Mouse (Mus musculus) megakaryocyte, embryonic 14.5 days (primary cell): Measurements from ENCODE around the gene Gpc6. TPM values are rescaled to one million over a fixed set of nuclear protein-coding genes. Genes with fewer than 3 reads are reported as not detected.
A peak's percentile ranks its signal among the peaks of the same experiment; 100 is the strongest.

Source experiments
- H3K27me3 ChIP-seq: replicated peaks from 2 replicates; pipeline ENCODE3; 2012; ENCODE audit warnings: inconsistent platforms
- H3K36me3 ChIP-seq: replicated peaks from 2 replicates; pipeline ENCODE3; 2012; ENCODE audit warnings: low read length, inconsistent platforms, mixed read lengths
- H3K4me1 ChIP-seq: 2 replicates; pipeline ENCODE4 v1.6.1; 2012; ENCODE audit warnings: inconsistent platforms
- H3K4me3 ChIP-seq: replicated peaks from 2 replicates; pipeline ENCODE3; 2012; ENCODE audit warnings: moderate library complexity, mild to moderate bottlenecking, inconsistent platforms
- H3K9me3 ChIP-seq: 2 replicates; pipeline ENCODE4 v1.6.1; 2012; ENCODE audit warnings: inconsistent platforms
- FLI1 ChIP-seq: IDR thresholded peaks from 2 replicates; pipeline ENCODE4 v1.6.1; 2012; ENCODE audit warnings: low read length, inconsistent platforms, mixed read lengths
- GATA1 ChIP-seq: IDR thresholded peaks from 3 replicates; pipeline ENCODE4 v1.6.1; 2012; ENCODE audit warnings: mixed read lengths, low read length, inconsistent platforms, borderline replicate concordance
- polyA plus RNA-seq: library from polyadenylated mRNA; stranded (reverse); fragments of >175 nt; gene quantifications from 2 replicates; pipeline ENCODE4 v1.2.3, GENCODE M21; 2012; ENCODE audit warnings: low replicate concordance; ENCODE audit not compliant: insufficient read depth

The Gpc6 gene
- polyA plus RNA-seq, 1 experiment, result not detected

- TF ChIP-seq FLI1, result no peak
- TF ChIP-seq GATA1, result no peak
- Histone ChIP-seq H3K4me1 (no peaks in the 10 kb centered on the region), H3K27me3 (no peaks in the 10 kb centered on the region), H3K36me3 (no peaks in the 10 kb centered on the region), H3K9me3 (no peaks in the 10 kb centered on the region), H3K4me3 (no peak overlapping the region)
Measured at GRCm38 (mm10) chr14:117214373-117214772, 289.3 kb downstream of the Gpc6 start.

- no peaks in the 10 kb centered on the region for H3K4me1 ChIP-seq
- TF ChIP-seq GATA1 (no peak), FLI1 (no peak)
- H3K9me3 ChIP-seq, result peaks cover 7% of the 10 kb centered on the region; the same call in 1 of the 2 replicates
- H3K27me3 ChIP-seq, result no peaks in the 10 kb centered on the region
- H3K4me3 ChIP-seq, result no peak overlapping the region
- no peaks in the 10 kb centered on the region for H3K36me3 ChIP-seq
Measured at GRCm38 (mm10) chr14:117226920-117227319, 301.8 kb downstream of the Gpc6 start.

- Histone ChIP-seq H3K4me3 (no peak overlapping the region), H3K36me3 (no peaks in the 10 kb centered on the region), H3K9me3 (peaks cover 17% of the 10 kb centered on the region; the same call in 1 of the 2 replicates), H3K27me3 (no peaks in the 10 kb centered on the region), H3K4me1 (no peaks in the 10 kb centered on the region)
- TF ChIP-seq FLI1, result no peak
- TF ChIP-seq GATA1, result no peak
Measured at GRCm38 (mm10) chr14:117230476-117230875, 305.4 kb downstream of the Gpc6 start.

GRCm38 (mm10) chr14:117238226-117238625 is 313.1 kb downstream of the Gpc6 start:
- no peaks in the 10 kb centered on the region for H3K36me3 ChIP-seq
- H3K27me3 ChIP-seq, result no peaks in the 10 kb centered on the region
- TF ChIP-seq GATA1 (no peak), FLI1 (no peak)
- H3K9me3 ChIP-seq, result peaks cover 7% of the 10 kb centered on the region; the same call in 1 of the 2 replicates
- H3K4me3 ChIP-seq, result no peak overlapping the region
- H3K4me1 ChIP-seq, result no peaks in the 10 kb centered on the region

GRCm38 (mm10) chr14:117239694-117240427 is 314.7 kb downstream of the Gpc6 start:
- no peaks in the 10 kb centered on the region for H3K4me1 ChIP-seq
- H3K36me3 ChIP-seq, result no peaks in the 10 kb centered on the region
- no peak for TF ChIP-seq GATA1
- TF ChIP-seq FLI1, result no peak
- H3K9me3 ChIP-seq, result peaks cover 14% of the 10 kb centered on the region
- H3K4me3 ChIP-seq, result no peak overlapping the region
- H3K27me3 ChIP-seq, result no peaks in the 10 kb centered on the region

GRCm38 (mm10) chr14:117245631-117246030 is 320.5 kb downstream of the Gpc6 start:
- Histone ChIP-seq H3K27me3 (no peaks in the 10 kb centered on the region), H3K9me3 (peaks cover 16% of the 10 kb centered on the region), H3K4me1 (no peaks in the 10 kb centered on the region), H3K4me3 (peak overlapping the region; percentile 54), H3K36me3 (no peaks in the 10 kb centered on the region)
- TF ChIP-seq FLI1, result no peak
- TF ChIP-seq GATA1, result no peak

GRCm38 (mm10) chr14:117256192-117256591 is 331.1 kb downstream of the Gpc6 start:
- Histone ChIP-seq H3K4me3 (no peak overlapping the region), H3K36me3 (no peaks in the 10 kb centered on the region), H3K9me3 (peaks cover 13% of the 10 kb centered on the region), H3K27me3 (no peaks in the 10 kb centered on the region), H3K4me1 (no peaks in the 10 kb centered on the region)
- TF ChIP-seq GATA1 (no peak), FLI1 (no peak)

GRCm38 (mm10) chr14:117265653-117266052 is 340.5 kb downstream of the Gpc6 start:
- TF ChIP-seq FLI1 (no peak), GATA1 (no peak)
- no peak overlapping the region for H3K4me3 ChIP-seq
- H3K36me3 ChIP-seq, result no peaks in the 10 kb centered on the region
- H3K9me3 ChIP-seq, result peaks cover 3% of the 10 kb centered on the region; the same call in 1 of the 2 replicates
- H3K27me3 ChIP-seq, result no peaks in the 10 kb centered on the region
- no peaks in the 10 kb centered on the region for H3K4me1 ChIP-seq

- TF ChIP-seq FLI1, result no peak
- no peak for TF ChIP-seq GATA1
- Histone ChIP-seq H3K27me3 (no peaks in the 10 kb centered on the region), H3K4me1 (no peaks in the 10 kb centered on the region), H3K9me3 (peaks cover 3% of the 10 kb centered on the region; the same call in 1 of the 2 replicates), H3K4me3 (no peak overlapping the region), H3K36me3 (no peaks in the 10 kb centered on the region)
Measured at GRCm38 (mm10) chr14:117267823-117268601, 342.9 kb downstream of the Gpc6 start.

GRCm38 (mm10) chr14:117283631-117284030 is 358.5 kb downstream of the Gpc6 start:
- Histone ChIP-seq H3K9me3 (peaks cover 4% of the 10 kb centered on the region; the same call in 1 of the 2 replicates), H3K36me3 (no peaks in the 10 kb centered on the region), H3K27me3 (no peaks in the 10 kb centered on the region), H3K4me1 (no peaks in the 10 kb centered on the region), H3K4me3 (no peak overlapping the region)
- TF ChIP-seq FLI1 (no peak), GATA1 (no peak)

- H3K4me3 ChIP-seq, result no peak overlapping the region
- no peaks in the 10 kb centered on the region for H3K4me1 ChIP-seq
- no peaks in the 10 kb centered on the region for H3K27me3 ChIP-seq
- no peak for TF ChIP-seq GATA1
- TF ChIP-seq FLI1, result no peak
- H3K36me3 ChIP-seq, result no peaks in the 10 kb centered on the region
- H3K9me3 ChIP-seq, result no peaks in the 10 kb centered on the region; the same call in 1 of the 2 replicates
Measured at GRCm38 (mm10) chr14:117293746-117294145, 368.6 kb downstream of the Gpc6 start.
